Mouse (Mus musculus) hindbrain, embryonic 10.5 days (tissue): ENCODE measurements around the gene Klf7. TPM values are rescaled to one million over a fixed set of nuclear protein-coding genes. Genes with fewer than 3 reads are reported as not detected.
A peak's percentile ranks its signal among the peaks of the same experiment; 100 is the strongest.

ENCODE experiments used
- DNase-seq: peaks from one replicate; pipeline ENCODE4 v3.0.0-alpha.2; 2017; ENCODE audit warnings: low spot score
- H3K27ac ChIP-seq: fragments of 300-500 bp; sonication (generic); 2 replicates; pipeline ENCODE4 v1.5.1; 2016; ENCODE audit warnings: mild to moderate bottlenecking, moderate library complexity
- H3K27me3 ChIP-seq: fragments of 300-500 bp; sonication (generic); 2 replicates; pipeline ENCODE4 v1.6.1; 2016; ENCODE audit warnings: mild to moderate bottlenecking; ENCODE audit not compliant: poor library complexity, insufficient read depth, severe bottlenecking
- H3K36me3 ChIP-seq: fragments of 300-500 bp; sonication (generic); 2 replicates; pipeline ENCODE4 v1.6.1; 2016; ENCODE audit warnings: mild to moderate bottlenecking, moderate library complexity
- H3K4me1 ChIP-seq: fragments of 300-500 bp; sonication (generic); replicated peaks from 2 replicates; pipeline ENCODE4 v1.6.1; 2016; ENCODE audit warnings: mild to moderate bottlenecking
- H3K4me3 ChIP-seq: fragments of 300-500 bp; sonication (generic); 2 replicates; pipeline ENCODE4 v1.5.1; 2016; ENCODE audit warnings: mild to moderate bottlenecking, moderate library complexity
- H3K9me3 ChIP-seq: fragments of 300-500 bp; sonication (generic); 2 replicates; pipeline ENCODE4 v1.6.1; 2016; ENCODE audit warnings: mild to moderate bottlenecking, moderate library complexity
- WGBS: fragments of 180-500 bp; shearing (Covaris S2); methylation state at CpG from one replicate; pipeline ENCODE4 v1.1.7; 2016; 5-methylcytosine and 5-hydroxymethylcytosine counted together
- polyA plus RNA-seq: library from polyadenylated mRNA; unstranded; fragments of >200 nt; fragmentation: Nextera tagmentation; extraction: Ambion mirVana; gene quantifications from 2 replicates; pipeline ENCODE4 v1.2.1, GENCODE M21; 2016

Gene Klf7
- polyA plus RNA-seq, result 21.7 and 28.3 TPM in 2 replicates

DNA sequence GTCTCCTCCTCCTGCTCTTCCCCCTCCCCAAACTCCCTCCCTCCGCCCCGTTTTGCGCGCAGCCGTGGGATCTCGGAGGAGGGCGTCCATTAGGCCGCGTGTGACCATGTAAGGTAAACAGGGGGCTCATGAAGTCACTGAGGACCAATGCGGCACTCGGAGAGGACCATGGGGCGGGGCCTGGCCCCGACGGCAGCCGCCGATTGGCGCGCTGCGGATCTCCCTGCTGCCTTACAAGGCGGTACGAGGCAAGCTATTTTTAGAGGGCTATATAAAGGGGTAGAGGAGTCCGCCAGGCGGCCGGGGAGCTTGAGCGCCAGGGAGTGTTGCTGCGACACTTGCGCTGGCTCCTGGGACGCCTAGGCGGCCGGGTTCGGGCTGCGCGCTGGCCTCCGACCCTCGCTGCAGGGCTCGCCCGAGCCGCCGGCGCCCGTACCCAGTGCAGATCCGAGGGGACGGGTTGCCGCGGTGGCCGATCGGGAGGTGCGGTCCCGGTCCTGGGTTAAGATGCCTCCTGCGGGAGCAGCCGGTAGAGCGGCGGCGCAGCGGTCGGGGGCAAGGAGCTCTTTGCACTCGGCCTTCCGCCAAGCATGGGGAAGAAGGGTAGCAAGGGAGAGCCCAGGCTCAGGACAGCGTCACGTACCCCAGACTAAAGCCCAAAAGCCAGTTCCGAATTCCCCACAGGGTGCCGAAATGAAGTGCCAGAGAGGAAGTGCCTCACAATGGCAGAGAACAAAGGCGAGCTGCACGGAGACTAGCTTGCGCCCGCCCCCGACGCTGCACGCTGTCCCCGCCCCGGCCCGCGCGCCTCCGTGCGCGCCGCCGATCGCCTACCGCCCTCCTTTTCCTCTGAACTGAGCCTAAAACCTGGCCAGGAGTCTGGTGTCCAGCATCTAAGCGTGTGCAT is at the start of gene Klf7:
Gene Klf7, minus strand, starts transcription at position 724 of the 907 bp plus-strand sequence.
- Histone ChIP-seq H3K27me3 (no peaks in the 10 kb centered on the region), H3K4me3 (peak within 1 kb of the TSS; percentile 80), H3K9me3 (no peaks in the 10 kb centered on the region), H3K36me3 (no peaks in the 10 kb centered on the region), H3K27ac (peak within 1 kb of the TSS; percentile 100), H3K4me1 (peaks cover 44% of the 10 kb centered on the region)
- peak; percentile 98 for DNase-seq
- WGBS, result under 1% methylated on average over 82 of the region's 82 CpGs

DNA sequence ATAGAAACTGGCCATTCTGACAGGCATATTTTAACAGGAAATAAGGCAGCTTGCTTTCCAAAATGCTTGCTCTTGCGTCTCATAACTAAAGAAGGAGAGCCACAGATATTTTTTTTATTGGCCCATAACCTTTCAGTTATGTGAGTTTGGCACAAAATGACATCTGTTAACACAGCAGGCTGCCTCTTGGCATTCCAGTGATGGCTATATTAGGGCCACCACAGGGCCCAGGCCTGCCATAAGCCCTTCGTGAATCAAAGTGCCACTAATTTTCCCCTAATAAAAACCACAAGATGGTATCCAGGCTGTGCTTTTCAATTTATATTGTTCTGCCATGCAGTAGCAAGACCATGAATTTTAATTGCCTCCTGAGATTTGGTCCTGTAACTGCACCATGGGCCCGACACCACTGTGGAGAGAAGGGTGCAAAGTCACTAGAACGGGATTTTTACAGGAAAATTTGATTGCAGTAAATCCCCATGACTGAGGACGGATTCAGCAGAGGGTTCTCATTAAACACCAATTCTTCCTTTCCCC is 42.5 kb upstream of the Klf7 start:
- 78% methylated on average over 5 of the region's 5 CpGs for WGBS
- no peaks in the 10 kb centered on the region for H3K4me1 ChIP-seq
- no peaks in the 10 kb centered on the region for H3K36me3 ChIP-seq
- no peaks in the 10 kb centered on the region for H3K9me3 ChIP-seq
- H3K4me3 ChIP-seq, result no peak overlapping the region
- DNase-seq, result no peak
- no peaks in the 10 kb centered on the region for H3K27me3 ChIP-seq
- H3K27ac ChIP-seq, result no peak overlapping the region

GRCm38 (mm10) chr1:64158766-64159165 is 36.7 kb upstream of the Klf7 start:
- 55% methylated on average over 3 of the region's 3 CpGs for WGBS
- no peaks in the 10 kb centered on the region for H3K36me3 ChIP-seq

GRCm38 (mm10) chr1:64149185-64149584 is 27.1 kb upstream of the Klf7 start:
- Histone ChIP-seq H3K36me3 (no peaks in the 10 kb centered on the region), H3K27me3 (no peaks in the 10 kb centered on the region), H3K4me1 (no peaks in the 10 kb centered on the region), H3K27ac (no peak overlapping the region), H3K9me3 (no peaks in the 10 kb centered on the region), H3K4me3 (no peak overlapping the region)
- 86% methylated on average over 3 of the region's 3 CpGs for WGBS
- DNase-seq, result no peak

More at GRCm38 (mm10) chr1:64158766-64159165, 36.7 kb upstream of the Klf7 start:
- H3K4me1 ChIP-seq, result no peaks in the 10 kb centered on the region
- peak; percentile 17 for DNase-seq
- no peak overlapping the region for H3K27ac ChIP-seq
- H3K9me3 ChIP-seq, result no peaks in the 10 kb centered on the region
- H3K27me3 ChIP-seq, result no peaks in the 10 kb centered on the region
- no peak overlapping the region for H3K4me3 ChIP-seq

- Histone ChIP-seq H3K36me3 (no peaks in the 10 kb centered on the region), H3K4me3 (no peak overlapping the region), H3K9me3 (no peaks in the 10 kb centered on the region), H3K27me3 (no peaks in the 10 kb centered on the region), H3K4me1 (no peaks in the 10 kb centered on the region), H3K27ac (no peak overlapping the region)
- no peak for DNase-seq
- WGBS, result 70% methylated on average over 6 of the region's 6 CpGs
These were observed 20.8 kb upstream of the Klf7 start for GRCm38 (mm10) chr1:64142691-64143445.

- Histone ChIP-seq H3K9me3 (no peaks in the 10 kb centered on the region), H3K27me3 (no peaks in the 10 kb centered on the region), H3K4me3 (no peak overlapping the region), H3K27ac (no peak overlapping the region), H3K36me3 (no peaks in the 10 kb centered on the region), H3K4me1 (no peaks in the 10 kb centered on the region)
- DNase-seq, result no peak
- 86% methylated on average over 1 of the region's 1 CpGs for WGBS
These were observed 12.4 kb upstream of the Klf7 start for GRCm38 (mm10) chr1:64134439-64134838.

- H3K4me1 ChIP-seq, result peaks cover 15% of the 10 kb centered on the region
- no peak for DNase-seq
- no peak overlapping the region for H3K27ac ChIP-seq
- no peaks in the 10 kb centered on the region for H3K9me3 ChIP-seq
- H3K4me3 ChIP-seq, result no peak overlapping the region
- H3K36me3 ChIP-seq, result no peaks in the 10 kb centered on the region
- WGBS, result 82% methylated on average over 2 of the region's 2 CpGs
- no peaks in the 10 kb centered on the region for H3K27me3 ChIP-seq
These were observed 4.7 kb upstream of the Klf7 start for GRCm38 (mm10) chr1:64126822-64127221.

GRCm38 (mm10) chr1:64122466-64122830 is 366 bp upstream of the Klf7 start:
- no peak for DNase-seq
- H3K4me1 ChIP-seq, result peaks cover 43% of the 10 kb centered on the region
- H3K27me3 ChIP-seq, result no peaks in the 10 kb centered on the region
- peak overlapping the region; percentile 80 for H3K4me3 ChIP-seq
- H3K9me3 ChIP-seq, result no peaks in the 10 kb centered on the region
- H3K27ac ChIP-seq, result peak overlapping the region; percentile 100
- WGBS, result 27% methylated on average over 9 of the region's 9 CpGs
- H3K36me3 ChIP-seq, result no peaks in the 10 kb centered on the region

GRCm38 (mm10) chr1:64120811-64121515 is 1.1 kb downstream of the Klf7 start:
- H3K9me3 ChIP-seq, result no peaks in the 10 kb centered on the region
- under 1% methylated on average over 25 of the region's 25 CpGs for WGBS
- H3K36me3 ChIP-seq, result no peaks in the 10 kb centered on the region
- no peak for DNase-seq
- H3K4me1 ChIP-seq, result peaks cover 49% of the 10 kb centered on the region
- H3K4me3 ChIP-seq, result peak overlapping the region; percentile 80
- H3K27ac ChIP-seq, result peak overlapping the region; percentile 100
- H3K27me3 ChIP-seq, result no peaks in the 10 kb centered on the region

- under 1% methylated on average over 13 of the region's 13 CpGs for WGBS
- H3K36me3 ChIP-seq, result no peaks in the 10 kb centered on the region
- H3K4me1 ChIP-seq, result peaks cover 54% of the 10 kb centered on the region
- peak overlapping the region; percentile 80 for H3K4me3 ChIP-seq
- peak; percentile 44 for DNase-seq
- peak overlapping the region; percentile 100 for H3K27ac ChIP-seq
- no peaks in the 10 kb centered on the region for H3K27me3 ChIP-seq
- H3K9me3 ChIP-seq, result no peaks in the 10 kb centered on the region
These were observed 1.7 kb downstream of the Klf7 start for GRCm38 (mm10) chr1:64120421-64120810.

GRCm38 (mm10) chr1:64119851-64120250 is 2.2 kb downstream of the Klf7 start:
- DNase-seq, result peak; percentile 27
- Histone ChIP-seq H3K27ac (peak overlapping the region; percentile 100), H3K4me3 (peak overlapping the region; percentile 80), H3K27me3 (no peaks in the 10 kb centered on the region), H3K9me3 (no peaks in the 10 kb centered on the region), H3K4me1 (peaks cover 54% of the 10 kb centered on the region), H3K36me3 (no peaks in the 10 kb centered on the region)
- WGBS, result 1% methylated on average over 8 of the region's 8 CpGs

DNA sequence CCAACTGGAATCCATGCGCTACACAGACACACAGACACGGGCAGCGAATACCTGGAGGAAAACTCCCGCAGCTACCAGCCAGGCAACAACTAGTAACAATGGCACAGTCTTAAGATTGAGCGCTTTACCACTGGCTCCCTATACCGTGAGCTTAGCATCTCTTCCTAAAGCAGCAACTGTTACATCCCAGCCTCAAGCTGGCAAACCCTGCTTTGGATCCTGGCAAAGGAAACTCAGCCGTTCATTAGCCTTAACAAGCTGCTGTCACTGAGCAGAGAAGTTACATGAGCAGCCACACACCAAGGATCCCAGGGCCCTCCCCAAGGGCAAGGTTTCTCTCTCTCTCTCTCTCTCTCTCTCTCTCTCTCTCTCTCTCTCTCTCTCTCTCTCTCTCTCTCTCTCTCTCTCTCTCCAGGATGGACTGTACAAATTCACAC is 2.7 kb downstream of the Klf7 start:
- no peaks in the 10 kb centered on the region for H3K36me3 ChIP-seq
- H3K4me3 ChIP-seq, result peak overlapping the region; percentile 80
- peak overlapping the region; percentile 100 for H3K27ac ChIP-seq
- no peaks in the 10 kb centered on the region for H3K27me3 ChIP-seq
- no peaks in the 10 kb centered on the region for H3K9me3 ChIP-seq
- WGBS, result 11% methylated on average over 7 of the region's 7 CpGs
- peak; percentile 30 for DNase-seq
- peaks cover 53% of the 10 kb centered on the region for H3K4me1 ChIP-seq
